Mouse (Mus musculus) thymus, adult 2 months (tissue): ENCODE data around the gene Cdca5. TPM values are rescaled to one million over a fixed set of nuclear protein-coding genes. Genes with fewer than 3 reads are reported as not detected.

Source experiments
- DNase-seq: peaks from one replicate; pipeline ENCODE4 v3.0.0; 2021
- H3K27ac ChIP-seq: fragments of 200-500 bp; 2 replicates; pipeline ENCODE4 v1.5.1; 2012; ENCODE audit warnings: low read length, control low read depth; ENCODE audit not compliant: control insufficient read depth, insufficient read depth
- H3K27me3 ChIP-seq: fragments of 200-500 bp; 2 replicates; pipeline ENCODE4 v1.6.1; 2012; ENCODE audit warnings: mild to moderate bottlenecking, low read length, moderate library complexity, mixed read lengths; ENCODE audit not compliant: control insufficient read depth, insufficient read depth
- H3K36me3 ChIP-seq: fragments of 200-500 bp; 2 replicates; pipeline ENCODE4 v1.6.1; 2012; ENCODE audit warnings: mild to moderate bottlenecking, low read length, moderate library complexity; ENCODE audit not compliant: control insufficient read depth, insufficient read depth
- H3K4me1 ChIP-seq: fragments of 200-500 bp; replicated peaks from 2 replicates; pipeline ENCODE4 v1.6.1; 2012; ENCODE audit warnings: low read length; ENCODE audit not compliant: control insufficient read depth, insufficient read depth
- H3K4me3 ChIP-seq: fragments of 200-500 bp; 2 replicates; pipeline ENCODE4 v1.5.1; 2012; ENCODE audit warnings: mild to moderate bottlenecking, low read length, control low read depth, moderate library complexity; ENCODE audit not compliant: control insufficient read depth, insufficient read depth
- CTCF ChIP-seq: fragments of 200-500 bp; IDR thresholded peaks from 2 replicates; pipeline ENCODE4 v1.5.1; 2012; ENCODE audit warnings: mild to moderate bottlenecking, control low read depth, low read length, moderate library complexity, borderline replicate concordance; ENCODE audit not compliant: control insufficient read depth, poor library complexity, insufficient read depth; ENCODE audit errors: extremely low read depth
- POLR2A ChIP-seq: fragments of 200-500 bp; IDR thresholded peaks from 2 replicates; pipeline ENCODE4 v1.6.1; 2012; ENCODE audit warnings: mild to moderate bottlenecking, low read length, control low read depth, moderate library complexity; ENCODE audit not compliant: control insufficient read depth, poor library complexity, insufficient read depth; ENCODE audit errors: extremely low read depth
- WGBS: fragments of 180-500 bp; shearing (Covaris S2); methylation state at CpG from one replicate; pipeline ENCODE4 v1.1.7; 2018; 5-methylcytosine and 5-hydroxymethylcytosine counted together
- polyA plus RNA-seq: library from polyadenylated mRNA; depleted of rRNA; stranded (reverse); fragments of >200 nt; gene quantifications from 2 replicates; pipeline ENCODE4 v1.2.3, GENCODE M21; 2012; rRNA removed

The Cdca5 gene
- polyA plus RNA-seq, 1 experiment: 22.1 TPM

DNA sequence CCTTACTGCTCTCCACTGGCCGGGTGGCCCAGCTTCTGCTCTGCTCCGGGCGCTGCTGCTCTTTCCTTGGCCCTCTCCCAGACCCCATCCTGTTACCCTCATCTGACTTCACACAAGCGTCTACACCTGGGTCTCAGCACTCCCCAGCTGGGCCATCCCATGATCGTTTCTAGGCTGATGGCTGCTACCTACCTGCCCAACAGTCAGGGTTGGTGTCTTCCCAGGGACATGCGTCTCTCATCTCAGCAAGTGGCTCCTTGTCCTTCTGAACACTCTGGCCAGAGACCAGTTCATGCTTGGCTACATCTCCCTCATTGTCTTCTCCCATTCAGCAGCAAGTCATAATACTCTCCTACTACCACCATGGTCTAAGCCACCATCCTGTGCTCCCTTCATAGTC is 54.9 kb downstream of the Cdca5 start:
- TF ChIP-seq CTCF (no peak), POLR2A (no peak)
- H3K27me3 ChIP-seq: no peaks in the 10 kb centered on the region
- peaks cover 16% of the 10 kb centered on the region for H3K4me1 ChIP-seq
- H3K36me3 ChIP-seq: no peaks in the 10 kb centered on the region
- 83% methylated on average over 6 of the region's 6 CpGs for WGBS
- H3K4me3 ChIP-seq: no peak overlapping the region
- DNase-seq: no peak
- no peak overlapping the region for H3K27ac ChIP-seq

DNA sequence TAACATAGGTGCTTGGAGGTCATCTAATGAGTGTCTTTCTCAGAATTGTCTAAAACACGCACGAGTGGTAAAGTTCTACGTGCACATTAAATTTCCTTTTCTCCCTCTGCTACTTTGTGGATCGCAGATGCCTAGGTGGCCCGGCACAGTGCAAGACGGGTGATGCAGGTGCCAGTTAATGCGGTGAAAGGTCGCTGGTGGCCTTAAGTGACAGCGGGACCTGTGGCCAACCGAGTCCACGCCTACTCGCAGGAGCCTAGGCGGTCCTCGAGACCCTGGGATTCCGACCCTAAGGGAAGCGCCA is 55.5 kb downstream of the Cdca5 start:
- no peak for TF ChIP-seq CTCF
- no peak for TF ChIP-seq POLR2A
- under 1% methylated on average over 16 of the region's 16 CpGs for WGBS
- Histone ChIP-seq H3K4me3 (peak overlapping the region; percentile 66), H3K4me1 (peaks cover 16% of the 10 kb centered on the region), H3K36me3 (no peaks in the 10 kb centered on the region), H3K27me3 (no peaks in the 10 kb centered on the region), H3K27ac (peak overlapping the region; percentile 36)
- DNase-seq: no peak

DNA sequence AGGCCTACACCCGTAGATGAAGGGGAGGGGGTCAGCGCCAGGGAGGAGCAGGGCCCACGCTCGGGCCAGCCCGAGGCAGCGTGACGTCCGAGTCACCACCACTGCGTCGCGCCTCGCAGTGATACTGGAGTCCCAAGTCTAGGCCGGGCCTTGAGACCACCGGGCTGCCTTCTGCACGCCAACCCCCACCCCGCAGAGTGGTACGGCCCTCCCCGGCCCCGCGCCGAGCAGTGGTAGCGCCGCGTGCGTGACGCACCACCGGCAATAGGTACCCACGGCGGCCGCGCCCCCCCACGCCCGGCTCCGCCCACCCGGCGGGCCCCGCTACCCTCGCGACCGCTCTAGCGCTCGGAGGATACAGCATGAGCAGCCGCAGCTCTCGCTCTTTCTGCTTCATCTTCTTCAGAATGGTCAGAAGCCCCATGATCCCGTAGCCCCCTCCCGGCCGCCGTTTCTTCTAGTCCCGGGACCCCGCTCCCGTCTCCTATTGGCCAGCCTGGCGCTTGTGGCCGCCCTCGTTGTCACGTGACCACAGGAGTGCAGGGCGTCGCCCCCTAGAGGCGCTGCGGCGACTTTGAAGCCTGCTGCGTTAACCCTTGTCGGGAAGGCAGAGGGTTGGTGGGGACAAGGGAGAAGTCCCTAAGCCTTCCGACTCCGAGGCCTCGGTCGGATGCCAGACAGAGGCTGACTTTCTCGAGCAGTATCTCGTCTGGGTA is 56.1 kb downstream of the Cdca5 start, which contains the start of gene Batf2:
TSS of gene Batf2 (plus strand) at position 306 of the 716 bp plus-strand sequence.
- WGBS: under 1% methylated on average over 68 of the region's 68 CpGs
- Histone ChIP-seq H3K4me1 (peaks cover 16% of the 10 kb centered on the region), H3K27ac (peak within 1 kb of the TSS; percentile 86), H3K27me3 (no peaks in the 10 kb centered on the region), H3K36me3 (no peaks in the 10 kb centered on the region), H3K4me3 (peak within 1 kb of the TSS; percentile 66)
- peak; percentile 90 for DNase-seq
- TF ChIP-seq CTCF (peak; percentile 83), POLR2A (peak; percentile 25; the same call in 1 of the 2 replicates)

DNA sequence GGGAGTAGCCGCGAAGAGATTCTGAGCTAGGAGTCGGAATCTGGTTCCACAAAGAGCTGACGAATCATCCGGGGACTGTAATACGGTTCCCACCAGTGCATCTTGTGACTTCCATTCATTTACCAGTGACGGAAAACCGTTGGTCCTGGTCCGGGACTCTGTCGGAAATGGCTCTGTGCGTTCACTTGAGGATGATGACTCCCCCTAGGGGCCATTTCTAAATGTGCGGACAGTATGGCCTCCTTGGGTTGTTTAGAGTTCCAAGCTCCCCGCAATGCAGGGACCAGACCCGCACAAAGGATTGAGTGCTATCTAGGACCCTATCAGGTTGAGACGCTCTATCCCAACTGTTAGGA is 56.6 kb downstream of the Cdca5 start, which contains the start of gene Arl2:
TSS of gene Arl2 (minus strand) at position 155 of the 356 bp plus-strand sequence.
- Histone ChIP-seq H3K27me3 (no peaks in the 10 kb centered on the region), H3K36me3 (no peaks in the 10 kb centered on the region), H3K4me3 (peak within 1 kb of the TSS; percentile 66), H3K4me1 (peaks cover 16% of the 10 kb centered on the region), H3K27ac (peak within 1 kb of the TSS; percentile 86)
- TF ChIP-seq CTCF (no peak; the same call in 1 of the 2 replicates), POLR2A (no peak)
- 1% methylated on average over 15 of the region's 15 CpGs for WGBS
- peak; percentile 79 for DNase-seq

Other genes with a start within 250 kb of the Cdca5 start
- 121 and 129 TPM in 2 replicates for gene Frmd8, start 209.7 kb upstream of the Cdca5 start, polyA plus RNA-seq
- 57.5 and 57.9 TPM in 2 replicates for gene Slc25a45, start 207.2 kb upstream of the Cdca5 start, polyA plus RNA-seq
- gene Tigd3, start 190.8 kb upstream of the Cdca5 start, polyA plus RNA-seq: 4.0 and 4.7 TPM in 2 replicates
- gene Dpf2, start 172.0 kb upstream of the Cdca5 start, polyA plus RNA-seq: 175 and 194 TPM in 2 replicates
- 5.1 and 5.8 TPM in 2 replicates for gene Cdc42ep2, start 160.2 kb upstream of the Cdca5 start, polyA plus RNA-seq
- gene Pola2, start 120.8 kb upstream of the Cdca5 start, polyA plus RNA-seq: 115 and 120 TPM in 2 replicates
- 0.06 and 0.20 TPM in 2 replicates for gene Slc22a20, start 98.8 kb upstream of the Cdca5 start, polyA plus RNA-seq
- 98.2 and 101 TPM in 2 replicates for gene Capn1, start 69.1 kb upstream of the Cdca5 start, polyA plus RNA-seq
- 77.1 and 83.7 TPM in 2 replicates for gene Syvn1, start 38.4 kb upstream of the Cdca5 start, polyA plus RNA-seq
- 28.8 and 29.4 TPM in 2 replicates for gene Mrpl49, start 27.2 kb upstream of the Cdca5 start, polyA plus RNA-seq
- 2,283 and 2,588 TPM in 2 replicates for gene Fau, start 27.1 kb upstream of the Cdca5 start, polyA plus RNA-seq
- gene Znhit2, start 23.8 kb upstream of the Cdca5 start, polyA plus RNA-seq: 69.6 and 80.8 TPM in 2 replicates
- gene Tm7sf2, start 16.6 kb upstream of the Cdca5 start, polyA plus RNA-seq: 35.8 and 42.0 TPM in 2 replicates
- gene Vps51, start 7.8 kb upstream of the Cdca5 start, polyA plus RNA-seq: 145 and 163 TPM in 2 replicates
- gene Tmem262, start 5.0 kb upstream of the Cdca5 start, polyA plus RNA-seq: 0.70 and 1.5 TPM in 2 replicates
- gene Gm28374, start 2.7 kb upstream of the Cdca5 start, polyA plus RNA-seq: 0.65 and 0.84 TPM in 2 replicates
- gene Zfpl1, start within 50 bp of the Cdca5 start, polyA plus RNA-seq: 145 and 147 TPM in 2 replicates
- 0.57 and 0.66 TPM in 2 replicates for gene AC131692.1, start 9.4 kb downstream of the Cdca5 start, polyA plus RNA-seq
- 1.8 and 2.1 TPM in 2 replicates for gene Naaladl1, start 20.8 kb downstream of the Cdca5 start, polyA plus RNA-seq
- 71.3 and 90.1 TPM in 2 replicates for gene Sac3d1, start 33.7 kb downstream of the Cdca5 start, polyA plus RNA-seq
- gene Snx15, start 43.3 kb downstream of the Cdca5 start, polyA plus RNA-seq: 80.9 and 86.2 TPM in 2 replicates
- gene Batf2, start 56.0 kb downstream of the Cdca5 start, polyA plus RNA-seq: 3.6 and 4.6 TPM in 2 replicates
- gene Arl2, start 56.6 kb downstream of the Cdca5 start, polyA plus RNA-seq: 96.1 and 119 TPM in 2 replicates
- gene Majin, start 99.4 kb downstream of the Cdca5 start, polyA plus RNA-seq: 0.23 and 0.57 TPM in 2 replicates
- gene Gpha2, start 141.4 kb downstream of the Cdca5 start, polyA plus RNA-seq: 5.2 and 8.9 TPM in 2 replicates
- 54.6 and 56.1 TPM in 2 replicates for gene Ppp2r5b, start 150.9 kb downstream of the Cdca5 start, polyA plus RNA-seq
- 82.4 and 90.3 TPM in 2 replicates for gene Atg2a, start 156.7 kb downstream of the Cdca5 start, polyA plus RNA-seq
- gene Ehd1, start 191.7 kb downstream of the Cdca5 start, polyA plus RNA-seq: 141 and 159 TPM in 2 replicates
- 12.8 and 12.9 TPM in 2 replicates for gene Cdc42bpg, start 221.5 kb downstream of the Cdca5 start, polyA plus RNA-seq
- gene Men1, start 250.0 kb downstream of the Cdca5 start, polyA plus RNA-seq: 141 and 143 TPM in 2 replicates